Mouse (Mus musculus) lung, postnatal 10 days (tissue): ENCODE measurements around the gene Mybpc2.
A peak's percentile ranks its signal among the peaks of the same experiment; 100 is the strongest.

ENCODE experiments used
- DNase-seq: peaks from one replicate; pipeline ENCODE4 v3.0.0; 2021

Gene Mybpc2

GRCm38 (mm10) chr7:44461503-44462217, 62.8 kb downstream of the Mybpc2 start:
- no peak for DNase-seq

GRCm38 (mm10) chr7:44460767-44461502, 63.5 kb downstream of the Mybpc2 start:
- DNase-seq, result no peak

- DNase-seq, result no peak
Observed at GRCm38 (mm10) chr7:44460067-44460466, 64.4 kb downstream of the Mybpc2 start.

- DNase-seq, result no peak
Observed at GRCm38 (mm10) chr7:44456302-44456701, 68.2 kb downstream of the Mybpc2 start.

DNA sequence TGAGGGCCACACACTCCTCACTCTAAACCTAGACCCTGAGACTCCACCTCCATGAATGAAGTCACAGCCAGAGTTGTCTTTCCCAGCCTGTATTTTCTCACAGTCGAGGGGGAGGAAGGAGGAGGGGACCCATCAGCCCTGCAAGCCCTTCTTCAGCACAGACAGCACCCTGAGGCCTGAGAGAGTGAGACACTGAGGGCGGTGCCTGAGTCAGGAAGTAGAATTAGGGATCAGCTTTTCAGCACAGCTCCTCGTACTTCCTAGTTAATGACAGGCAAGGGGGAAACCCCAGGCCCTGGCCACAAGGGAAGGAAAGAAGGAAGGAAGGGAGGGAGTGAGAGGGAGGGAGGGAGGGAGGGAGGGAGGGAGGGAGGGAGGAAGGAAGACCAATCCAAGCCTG, 71.2 kb downstream of the Mybpc2 start:
- DNase-seq, result peak; percentile 37
